Mouse (Mus musculus) limb, embryonic 14.5 days (tissue): Measurements from ENCODE around the gene Gm4881. TPM values are rescaled to one million over a fixed set of nuclear protein-coding genes. Genes with fewer than 3 reads are reported as not detected.

Experiments
- ATAC-seq: fragments of 200-750 bp; cut with Nextera tagmentation; 2 replicates; pipeline ENCODE4 v1.8.0; 2017; ENCODE audit warnings: low read depth, moderate number of reproducible peaks, moderate TSS enrichment; ENCODE audit not compliant: low FRiP score
- DNase-seq: peaks from one replicate; pipeline ENCODE4 v3.0.0-alpha.2; 2015; ENCODE audit warnings: low spot score
- H3K27ac ChIP-seq: fragments of 300-500 bp; sonication (generic); replicated peaks from 2 replicates; pipeline ENCODE4 v1.5.1; 2014; ENCODE audit warnings: low read depth, mild to moderate bottlenecking, low read length, moderate library complexity, mixed read lengths
- H3K27me3 ChIP-seq: fragments of 300-500 bp; sonication (generic); 2 replicates; pipeline ENCODE4 v1.6.1; 2014; ENCODE audit warnings: low read length, mixed read lengths; ENCODE audit not compliant: control insufficient read depth, insufficient read depth
- H3K36me3 ChIP-seq: fragments of 300-500 bp; sonication (generic); 2 replicates; pipeline ENCODE4 v1.6.1; 2014; ENCODE audit warnings: mild to moderate bottlenecking, low read length, moderate library complexity, mixed read lengths; ENCODE audit not compliant: control insufficient read depth, insufficient read depth
- H3K4me1 ChIP-seq: fragments of 300-500 bp; sonication (generic); 2 replicates; pipeline ENCODE4 v1.6.1; 2014; ENCODE audit warnings: antibody characterized with exemption, low read length, mixed read lengths; ENCODE audit not compliant: control insufficient read depth, insufficient read depth
- H3K4me2 ChIP-seq: fragments of 300-500 bp; sonication (generic); replicated peaks from 2 replicates; pipeline ENCODE4 v1.6.1; 2014; ENCODE audit warnings: low read depth, mild to moderate bottlenecking, low read length, moderate library complexity; ENCODE audit not compliant: severe bottlenecking
- H3K4me3 ChIP-seq: fragments of 300-500 bp; sonication (generic); replicated peaks from 2 replicates; pipeline ENCODE4 v1.5.1; 2014; ENCODE audit warnings: low read length
- H3K9ac ChIP-seq: fragments of 300-500 bp; sonication (generic); 2 replicates; pipeline ENCODE4 v1.6.1; 2014; ENCODE audit warnings: mild to moderate bottlenecking, low read depth, low read length, moderate library complexity; ENCODE audit not compliant: severe bottlenecking
- H3K9me3 ChIP-seq: fragments of 300-500 bp; sonication (generic); 2 replicates; pipeline ENCODE4 v1.6.1; 2016; ENCODE audit warnings: low read length; ENCODE audit not compliant: control insufficient read depth
- POLR2A ChIP-seq: fragments of 200-500 bp; IDR thresholded peaks from 2 replicates; pipeline ENCODE4 v1.8.0; 2012; ENCODE audit warnings: inconsistent platforms, mild to moderate bottlenecking, moderate library complexity, borderline replicate concordance; ENCODE audit not compliant: insufficient read depth, insufficient read length; ENCODE audit errors: extremely low read depth
- WGBS: fragments of 180-500 bp; shearing (Covaris S2); extraction: QIAGEN DNeasy Blood & Tissue Kit; methylation state at CpG from one replicate; pipeline ENCODE4 v1.1.7; 2014; 5-methylcytosine and 5-hydroxymethylcytosine counted together
- polyA plus RNA-seq, 2 experiments: library from polyadenylated mRNA; depleted of rRNA in 1 of 2; stranded (reverse) in 1 of 2; unstranded in 1 of 2; fragments of >200 nt; fragmentation: Nextera tagmentation in 1 of 2; extraction: Ambion mirVana in 1 of 2; gene quantifications; 2 replicates each; pipeline versions ENCODE4 v1.2.1 to v1.2.3; 2012 to 2014

The Gm4881 gene
- polyA plus RNA-seq, 2 experiments, result 0.06 TPM; not detected in 1

- WGBS, result 64% methylated on average over 5 of the region's 5 CpGs
- Histone ChIP-seq H3K9me3 (no peaks in the 10 kb centered on the region), H3K27ac (no peak overlapping the region), H3K27me3 (no peaks in the 10 kb centered on the region), H3K36me3 (peaks cover 6% of the 10 kb centered on the region; the same call in 1 of the 2 replicates), H3K4me2 (no peak overlapping the region), H3K4me3 (no peak overlapping the region), H3K4me1 (no peaks in the 10 kb centered on the region), H3K9ac (no peak overlapping the region)
- ATAC-seq, result no peak
- no peak for TF ChIP-seq POLR2A
- no peak for DNase-seq
Measured at GRCm38 (mm10) chr7:24973902-24974301, 29.6 kb upstream of the Gm4881 start.

GRCm38 (mm10) chr7:24973208-24973607 lies 28.9 kb upstream of the Gm4881 start:
- DNase-seq, result no peak
- Histone ChIP-seq H3K4me1 (no peaks in the 10 kb centered on the region), H3K36me3 (peaks cover 6% of the 10 kb centered on the region; the same call in 1 of the 2 replicates), H3K9ac (no peak overlapping the region), H3K9me3 (no peaks in the 10 kb centered on the region), H3K4me2 (no peak overlapping the region), H3K4me3 (no peak overlapping the region), H3K27me3 (no peaks in the 10 kb centered on the region), H3K27ac (no peak overlapping the region)
- WGBS, result 85% methylated on average over 4 of the region's 4 CpGs
- no peak for ATAC-seq
- TF ChIP-seq POLR2A, result no peak

GRCm38 (mm10) chr7:24971972-24972893 lies 27.9 kb upstream of the Gm4881 start, which contains the start of gene Rabac1:
TSS of gene Rabac1 (minus strand) at chr7:24972754.
- peaks cover 6% of the 10 kb centered on the region; the same call in 1 of the 2 replicates for H3K36me3 ChIP-seq
- H3K9me3 ChIP-seq, result no peaks in the 10 kb centered on the region
- no peaks in the 10 kb centered on the region for H3K27me3 ChIP-seq
- peak within 1 kb of the TSS; percentile 61 for H3K4me3 ChIP-seq
- H3K4me2 ChIP-seq, result peak within 1 kb of the TSS; percentile 74
- H3K9ac ChIP-seq, result peak within 1 kb of the TSS; percentile 63
- ATAC-seq, result peak; percentile 94
- TF ChIP-seq POLR2A, result peak; percentile 80; the same call in 1 of the 2 replicates
- under 1% methylated on average over 45 of the region's 45 CpGs for WGBS
- peak; percentile 94 for DNase-seq
- no peaks in the 10 kb centered on the region for H3K4me1 ChIP-seq
- peak within 1 kb of the TSS; percentile 63 for H3K27ac ChIP-seq

- Histone ChIP-seq H3K9me3 (no peaks in the 10 kb centered on the region), H3K9ac (peak overlapping the region; percentile 63), H3K27ac (peak overlapping the region; percentile 63; the same call in 1 of the 2 replicates), H3K4me1 (no peaks in the 10 kb centered on the region), H3K4me3 (peak overlapping the region; percentile 61), H3K36me3 (peaks cover 6% of the 10 kb centered on the region; the same call in 1 of the 2 replicates), H3K27me3 (no peaks in the 10 kb centered on the region), H3K4me2 (peak overlapping the region; percentile 74)
- 14% methylated on average over 19 of the region's 19 CpGs for WGBS
- TF ChIP-seq POLR2A, result no peak
- ATAC-seq, result no peak; the same call in 1 of the 2 replicates
- peak; percentile 32 for DNase-seq
Measured at GRCm38 (mm10) chr7:24971261-24971971, 27.1 kb upstream of the Gm4881 start.

GRCm38 (mm10) chr7:24970341-24970740 lies 26.0 kb upstream of the Gm4881 start:
- Histone ChIP-seq H3K9me3 (no peaks in the 10 kb centered on the region), H3K9ac (no peak overlapping the region)
- no peak for TF ChIP-seq POLR2A

More at GRCm38 (mm10) chr7:24970341-24970740, 26.0 kb upstream of the Gm4881 start:
- Histone ChIP-seq H3K27me3 (no peaks in the 10 kb centered on the region), H3K4me1 (no peaks in the 10 kb centered on the region), H3K27ac (no peak overlapping the region), H3K4me3 (no peak overlapping the region), H3K4me2 (no peak overlapping the region), H3K36me3 (peaks cover 6% of the 10 kb centered on the region; the same call in 1 of the 2 replicates)
- no peak for DNase-seq
- ATAC-seq, result no peak
- 93% methylated on average over 3 of the region's 3 CpGs for WGBS
